Mouse (Mus musculus) urinary bladder, postnatal 10 days (tissue): ENCODE results near the gene Nudt1.
A peak's percentile ranks its signal among the peaks of the same experiment; 100 is the strongest.

ENCODE experiments used
- DNase-seq: peaks from one replicate; pipeline ENCODE4 v3.0.0; 2022; ENCODE audit warnings: low spot score

Gene Nudt1

GRCm38 (mm10) chr5:140321042-140321755 lies at the start of gene Nudt1, which contains the start of gene Mad1l1:
Gene Nudt1, plus strand, starts transcription at chr5:140321656.
Gene Mad1l1, minus strand, starts transcription at chr5:140321552.
- DNase-seq: peak; percentile 83

GRCm38 (mm10) chr5:140276779-140277178 lies 44.7 kb upstream of the Nudt1 start:
- DNase-seq: no peak

DNA sequence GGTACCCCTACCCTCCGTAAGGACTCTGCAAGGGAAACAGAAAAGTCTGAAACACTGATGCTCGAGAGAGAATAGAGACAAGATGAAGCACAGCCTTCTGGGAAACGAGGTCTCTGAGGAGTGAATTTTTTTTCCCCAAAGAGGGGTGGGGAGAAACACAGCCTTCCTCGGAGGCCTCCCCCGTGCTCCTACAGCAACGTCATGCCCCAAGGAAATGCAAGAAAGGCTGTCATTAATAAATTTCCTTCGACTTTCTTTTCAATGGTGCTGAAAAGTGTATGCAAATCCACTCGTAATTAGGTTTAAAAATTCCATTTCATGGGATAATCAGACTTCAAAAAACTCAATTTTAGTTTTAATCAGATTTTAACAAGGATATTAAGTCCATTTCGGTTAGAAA lies 41.3 kb upstream of the Nudt1 start:
- DNase-seq: no peak

GRCm38 (mm10) chr5:140282376-140282775 lies 39.1 kb upstream of the Nudt1 start:
- DNase-seq: no peak

GRCm38 (mm10) chr5:140282900-140283299 lies 38.6 kb upstream of the Nudt1 start:
- DNase-seq: no peak

- DNase-seq: no peak
Measured at GRCm38 (mm10) chr5:140284011-140284410, 37.4 kb upstream of the Nudt1 start.

GRCm38 (mm10) chr5:140284761-140285160 lies 36.7 kb upstream of the Nudt1 start:
- no peak for DNase-seq

DNA sequence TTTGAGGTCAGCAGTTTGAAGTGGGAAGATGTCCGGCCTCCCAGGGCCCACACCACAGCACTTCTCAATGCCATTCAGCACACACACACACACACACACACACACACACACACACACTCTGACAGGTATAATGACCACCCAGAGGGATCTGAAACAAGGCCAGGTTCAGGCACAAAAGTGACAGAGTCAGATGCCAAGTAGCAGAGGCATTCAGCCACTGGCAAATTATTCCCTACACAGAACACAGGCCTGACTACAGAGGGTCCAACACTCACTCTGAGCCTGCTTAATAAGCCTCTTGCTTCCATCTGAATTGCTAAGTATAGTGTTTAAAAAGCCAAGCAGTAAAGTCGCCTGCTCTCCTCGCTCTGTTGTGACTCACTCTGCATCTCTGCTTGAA lies 33.2 kb upstream of the Nudt1 start:
- no peak for DNase-seq

DNA sequence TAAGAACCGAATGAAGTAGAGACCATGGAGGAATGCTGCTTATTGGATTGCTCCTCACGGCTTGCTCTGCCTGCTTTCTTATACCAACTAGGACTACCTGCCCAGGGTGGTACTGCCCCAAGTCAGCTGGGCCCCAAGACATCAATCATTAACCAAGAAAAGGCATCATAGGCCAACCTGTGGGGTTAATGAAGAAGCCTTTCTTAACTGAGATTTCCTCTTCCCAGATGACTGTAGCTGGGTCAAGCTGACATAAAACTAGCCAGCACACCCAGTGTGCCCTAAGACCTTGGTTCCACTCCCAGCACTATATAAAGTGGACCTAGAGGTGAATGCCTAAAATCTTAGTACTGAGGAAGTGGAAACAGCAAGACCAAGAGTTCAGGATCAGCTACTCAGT lies 32.3 kb upstream of the Nudt1 start:
- DNase-seq: no peak

DNA sequence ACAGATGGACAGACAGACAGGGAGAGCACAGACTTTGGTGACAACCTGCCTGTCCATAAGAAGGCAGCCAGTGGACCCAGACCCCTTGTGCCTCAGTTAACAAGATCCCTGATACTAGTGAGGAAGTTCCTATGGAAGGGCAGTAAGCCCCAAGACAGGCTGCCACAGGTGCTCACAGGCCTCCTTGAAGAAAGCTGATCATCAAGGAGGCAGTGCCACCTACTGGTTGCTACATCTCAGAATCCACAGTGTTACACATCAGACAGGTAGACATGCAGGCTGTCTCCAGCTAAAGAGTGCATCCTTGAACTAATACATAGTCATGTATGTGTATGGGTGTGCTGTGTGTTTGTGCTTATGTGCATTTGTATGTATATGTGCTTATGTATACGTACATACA lies 29.3 kb upstream of the Nudt1 start:
- no peak for DNase-seq

- DNase-seq: no peak
Measured at GRCm38 (mm10) chr5:140298291-140298690, 23.2 kb upstream of the Nudt1 start.

GRCm38 (mm10) chr5:140306016-140306415 lies 15.4 kb upstream of the Nudt1 start:
- no peak for DNase-seq

DNA sequence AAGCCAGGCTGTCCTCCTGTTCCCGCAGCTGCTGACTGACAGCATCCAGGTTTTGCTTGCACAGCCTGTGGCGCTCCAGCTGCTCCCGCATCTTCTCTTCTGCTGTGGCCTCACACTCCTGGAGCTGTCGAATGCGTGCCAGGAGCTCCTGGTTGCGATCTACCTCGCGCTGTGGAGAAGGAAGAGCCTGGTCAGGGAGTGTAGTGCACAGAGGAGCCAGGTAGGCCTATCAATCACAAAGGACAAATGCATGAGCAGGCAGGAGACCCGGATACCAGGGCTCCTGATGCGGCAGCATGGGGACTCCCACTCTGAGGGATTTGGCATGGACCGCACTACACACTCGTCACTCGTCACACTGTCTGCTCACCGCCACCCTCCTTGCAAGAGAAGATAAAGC lies 13.9 kb upstream of the Nudt1 start:
- DNase-seq: no peak

- no peak for DNase-seq
Measured at GRCm38 (mm10) chr5:140316716-140317115, 4.7 kb upstream of the Nudt1 start.

DNA sequence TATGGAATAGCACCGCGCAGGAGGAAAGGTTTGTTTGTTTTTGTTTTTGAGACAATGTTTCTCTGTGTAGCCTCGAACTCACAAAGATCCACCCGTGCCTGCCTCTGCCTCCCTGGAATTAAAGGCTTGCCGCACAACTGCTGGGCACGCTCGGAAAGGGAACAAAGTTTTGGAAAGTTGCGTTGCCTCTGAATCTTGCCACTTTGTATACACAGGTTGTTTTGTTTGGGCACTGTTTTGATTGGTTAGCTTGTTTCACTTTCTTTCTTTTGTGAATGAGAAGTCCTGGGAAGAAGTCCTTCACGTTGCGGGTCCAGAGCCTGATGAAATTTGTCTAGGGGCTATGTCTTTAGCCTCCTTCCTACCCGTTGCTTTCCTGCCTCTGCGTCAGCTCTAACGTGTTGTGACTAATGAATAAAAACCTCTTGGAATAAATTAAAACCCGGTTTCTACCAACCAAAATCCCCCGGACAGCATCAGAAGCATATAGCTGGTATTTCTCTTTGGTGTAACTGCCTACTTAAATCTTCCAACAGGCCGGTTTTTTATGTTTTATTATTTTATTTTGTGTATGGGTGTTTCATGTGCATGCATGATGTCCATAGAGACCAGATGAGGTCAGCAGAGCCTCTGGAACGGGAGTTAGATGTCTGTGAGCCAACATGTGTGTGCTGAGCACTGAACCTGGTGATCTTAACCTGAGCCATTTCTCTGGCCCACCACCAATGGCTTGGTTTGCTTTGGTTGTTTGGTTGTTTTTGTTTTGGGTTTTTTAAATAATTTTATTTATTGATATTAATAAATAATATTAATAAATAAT lies 510 bp downstream of the Nudt1 start:
- DNase-seq: no peak

- no peak for DNase-seq
Measured at GRCm38 (mm10) chr5:140324058-140324457, 2.6 kb downstream of the Nudt1 start.

GRCm38 (mm10) chr5:140331615-140332512 lies 10.4 kb downstream of the Nudt1 start, which contains the start of gene Mrm2:
Gene Mrm2, minus strand, starts transcription at chr5:140331898.
- peak; percentile 31 for DNase-seq

DNA sequence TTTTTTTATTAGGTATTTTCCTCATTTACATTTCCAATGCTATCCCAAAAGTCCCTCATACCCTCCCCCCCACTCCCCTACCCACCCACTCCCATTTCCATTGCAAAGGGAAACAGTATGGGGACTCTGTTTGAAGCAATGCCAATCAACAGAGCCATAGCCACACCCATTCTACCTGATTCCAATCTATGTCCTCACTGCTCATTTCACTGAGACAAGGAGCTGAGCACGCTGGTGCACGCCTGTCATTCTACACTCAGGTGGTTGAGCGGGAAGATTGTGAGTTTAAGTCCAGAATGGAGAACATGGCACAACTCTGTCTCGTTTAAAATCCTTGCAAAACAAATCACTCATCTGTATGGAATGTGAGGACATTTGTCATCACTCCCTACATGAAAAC lies 11.1 kb downstream of the Nudt1 start:
- no peak for DNase-seq

DNA sequence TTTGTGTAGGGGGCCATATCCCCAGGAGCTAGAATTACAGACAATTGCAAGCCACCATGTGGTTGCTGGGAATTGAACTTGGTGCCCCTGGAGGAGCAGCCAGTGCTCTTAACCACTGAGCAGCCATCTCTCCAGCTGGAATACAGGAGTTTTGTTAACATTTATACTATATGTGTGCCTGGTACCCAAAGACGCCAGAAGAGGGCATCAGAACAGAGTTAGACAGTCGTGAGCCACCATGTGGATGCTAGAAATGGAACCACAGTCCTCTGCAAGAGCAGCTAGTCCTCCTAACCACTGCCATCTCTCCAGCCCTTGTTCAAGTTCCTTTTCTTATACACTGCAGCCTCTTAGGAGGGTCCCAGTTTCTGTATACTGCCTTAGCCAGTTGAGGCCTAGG lies 12.2 kb downstream of the Nudt1 start:
- no peak for DNase-seq

- no peak for DNase-seq
Measured at GRCm38 (mm10) chr5:140336680-140337079, 15.2 kb downstream of the Nudt1 start.

DNA sequence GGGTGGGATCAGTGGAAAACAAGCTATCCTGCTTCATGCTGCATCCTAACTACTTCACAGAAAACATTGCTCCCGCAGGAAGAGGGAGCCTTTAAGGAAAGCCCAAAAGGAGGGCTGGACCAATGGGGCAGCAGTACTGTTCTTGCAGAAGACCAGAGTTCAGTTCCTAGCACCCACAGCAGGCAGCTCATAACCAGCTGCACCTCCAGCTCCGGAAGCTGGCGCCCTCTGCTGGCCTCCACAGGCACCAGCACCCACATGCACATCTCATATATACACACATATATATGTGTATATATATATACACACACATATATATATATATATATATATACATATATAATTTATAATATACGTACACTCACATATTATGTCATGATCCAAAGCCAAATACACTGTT lies 17.3 kb downstream of the Nudt1 start:
- no peak for DNase-seq

DNA sequence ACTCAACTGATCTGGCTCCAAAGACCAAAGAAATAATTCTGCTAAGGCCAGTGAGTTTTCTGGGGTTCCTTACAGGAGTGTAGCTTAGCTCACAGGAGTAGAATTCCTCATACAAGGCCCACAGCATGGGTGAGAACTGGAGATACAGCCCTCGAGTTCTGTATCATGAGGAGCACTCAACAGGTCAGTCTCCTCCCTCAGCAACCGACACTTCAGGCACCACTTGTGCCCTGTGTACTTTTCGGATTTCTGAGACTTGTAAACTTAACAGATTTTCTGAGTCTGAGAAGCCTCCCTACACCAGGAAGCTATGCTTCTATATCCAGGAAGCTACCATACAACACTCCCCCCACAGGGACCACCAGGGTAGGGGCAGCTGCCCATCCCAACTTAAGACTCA lies 18.4 kb downstream of the Nudt1 start:
- no peak for DNase-seq
